Mouse (Mus musculus): ENCODE data around the gene 4933415A04Rik. TPM values are rescaled to one million over a fixed set of nuclear protein-coding genes. Genes with fewer than 3 reads are reported as not detected.
A peak's percentile ranks its signal among the peaks of the same experiment; 100 is the strongest.

Gene 4933415A04Rik
- polyA plus RNA-seq, 1 experiment from 2014 or later, result 3.3 TPM

- Histone ChIP-seq H3K4me1 (replicated peaks; ENCODE audit: control insufficient read depth, insufficient read depth, low read length) (peaks cover 21% of the 10 kb centered on the region), H3K9me3 (ENCODE audit: control insufficient read depth, low read length) (no peaks in the 10 kb centered on the region), H3K4me3 (replicated peaks; ENCODE audit: low read length) (no peak overlapping the region), H3K27me3 (replicated peaks; ENCODE audit: control insufficient read depth, insufficient read depth, low read length) (no peaks in the 10 kb centered on the region), H3K27ac (ENCODE audit: low read length) (peak overlapping the region; percentile 60), H3K4me2 (ENCODE audit: low read length) (no peak overlapping the region), H3K9ac (replicated peaks; ENCODE audit: low read depth, low read length) (no peak overlapping the region), H3K36me3 (ENCODE audit: control insufficient read depth, insufficient read depth) (no peaks in the 10 kb centered on the region)
- 41% methylated on average over 12 of the region's 12 CpGs for WGBS
- ATAC-seq, result no peak
These were observed 38.0 kb upstream of the 4933415A04Rik start for GRCm38 (mm10) chr11:43548657-43549435.

GRCm38 (mm10) chr11:43549701-43550100 is 37.1 kb upstream of the 4933415A04Rik start:
- H3K9me3 ChIP-seq (ENCODE audit: control insufficient read depth, low read length), result no peaks in the 10 kb centered on the region
- no peak for ATAC-seq
- WGBS, result 46% methylated on average over 11 of the region's 11 CpGs
- H3K36me3 ChIP-seq (ENCODE audit: control insufficient read depth, insufficient read depth), result no peaks in the 10 kb centered on the region
- H3K4me3 ChIP-seq (replicated peaks; ENCODE audit: low read length), result no peak overlapping the region
- H3K27me3 ChIP-seq (replicated peaks; ENCODE audit: control insufficient read depth, insufficient read depth, low read length), result no peaks in the 10 kb centered on the region
- H3K4me2 ChIP-seq (ENCODE audit: low read length), result no peak overlapping the region
- no peak overlapping the region for H3K27ac ChIP-seq (ENCODE audit: low read length)
- no peak overlapping the region for H3K9ac ChIP-seq (replicated peaks; ENCODE audit: low read depth, low read length)
- peaks cover 21% of the 10 kb centered on the region for H3K4me1 ChIP-seq (replicated peaks; ENCODE audit: control insufficient read depth, insufficient read depth, low read length)

- Histone ChIP-seq H3K27me3 (replicated peaks; ENCODE audit: control insufficient read depth, insufficient read depth, low read length) (no peaks in the 10 kb centered on the region), H3K9me3 (ENCODE audit: control insufficient read depth, low read length) (no peaks in the 10 kb centered on the region), H3K9ac (replicated peaks; ENCODE audit: low read depth, low read length) (no peak overlapping the region), H3K4me3 (replicated peaks; ENCODE audit: low read length) (no peak overlapping the region), H3K4me1 (replicated peaks; ENCODE audit: control insufficient read depth, insufficient read depth, low read length) (peaks cover 21% of the 10 kb centered on the region), H3K27ac (ENCODE audit: low read length) (no peak overlapping the region), H3K4me2 (ENCODE audit: low read length) (no peak overlapping the region), H3K36me3 (ENCODE audit: control insufficient read depth, insufficient read depth) (no peaks in the 10 kb centered on the region)
- 90% methylated on average over 3 of the region's 3 CpGs for WGBS
- ATAC-seq, result no peak
These were observed 35.1 kb upstream of the 4933415A04Rik start for GRCm38 (mm10) chr11:43551756-43552155.

GRCm38 (mm10) chr11:43552675-43553074 is 34.2 kb upstream of the 4933415A04Rik start:
- no peak for ATAC-seq
- H3K27ac ChIP-seq (ENCODE audit: low read length), result no peak overlapping the region
- no peaks in the 10 kb centered on the region for H3K36me3 ChIP-seq (ENCODE audit: control insufficient read depth, insufficient read depth)
- no peak overlapping the region for H3K9ac ChIP-seq (replicated peaks; ENCODE audit: low read depth, low read length)
- peaks cover 21% of the 10 kb centered on the region for H3K4me1 ChIP-seq (replicated peaks; ENCODE audit: control insufficient read depth, insufficient read depth, low read length)
- no peak overlapping the region for H3K4me2 ChIP-seq (ENCODE audit: low read length)
- H3K27me3 ChIP-seq (replicated peaks; ENCODE audit: control insufficient read depth, insufficient read depth, low read length), result no peaks in the 10 kb centered on the region
- H3K9me3 ChIP-seq (ENCODE audit: control insufficient read depth, low read length), result no peaks in the 10 kb centered on the region
- WGBS, result 85% methylated on average over 6 of the region's 6 CpGs
- H3K4me3 ChIP-seq (replicated peaks; ENCODE audit: low read length), result no peak overlapping the region

GRCm38 (mm10) chr11:43556538-43556937 is 30.3 kb upstream of the 4933415A04Rik start:
- 89% methylated on average over 11 of the region's 11 CpGs for WGBS

GRCm38 (mm10) chr11:43559515-43560292 is 27.1 kb upstream of the 4933415A04Rik start:
- Histone ChIP-seq H3K9ac (replicated peaks; ENCODE audit: low read depth, low read length) (no peak overlapping the region), H3K9me3 (ENCODE audit: control insufficient read depth, low read length) (no peaks in the 10 kb centered on the region), H3K27ac (ENCODE audit: low read length) (no peak overlapping the region), H3K4me3 (replicated peaks; ENCODE audit: low read length) (no peak overlapping the region), H3K4me2 (ENCODE audit: low read length) (no peak overlapping the region), H3K4me1 (replicated peaks; ENCODE audit: control insufficient read depth, insufficient read depth, low read length) (peaks cover 11% of the 10 kb centered on the region), H3K27me3 (replicated peaks; ENCODE audit: control insufficient read depth, insufficient read depth, low read length) (no peaks in the 10 kb centered on the region), H3K36me3 (ENCODE audit: control insufficient read depth, insufficient read depth) (peaks cover 3% of the 10 kb centered on the region; the same call in 1 of the 2 replicates)
- 11% methylated on average over 6 of the region's 6 CpGs for WGBS
- ATAC-seq, result no peak; the same call in 1 of the 2 replicates

More at GRCm38 (mm10) chr11:43556538-43556937, 30.3 kb upstream of the 4933415A04Rik start:
- no peak overlapping the region for H3K27ac ChIP-seq (ENCODE audit: low read length)
- H3K4me2 ChIP-seq (ENCODE audit: low read length), result no peak overlapping the region
- no peaks in the 10 kb centered on the region for H3K4me1 ChIP-seq (replicated peaks; ENCODE audit: control insufficient read depth, insufficient read depth, low read length)
- H3K9me3 ChIP-seq (ENCODE audit: control insufficient read depth, low read length), result no peaks in the 10 kb centered on the region
- H3K27me3 ChIP-seq (replicated peaks; ENCODE audit: control insufficient read depth, insufficient read depth, low read length), result no peaks in the 10 kb centered on the region
- H3K36me3 ChIP-seq (ENCODE audit: control insufficient read depth, insufficient read depth), result peaks cover 3% of the 10 kb centered on the region; the same call in 1 of the 2 replicates
- no peak overlapping the region for H3K9ac ChIP-seq (replicated peaks; ENCODE audit: low read depth, low read length)
- H3K4me3 ChIP-seq (replicated peaks; ENCODE audit: low read length), result no peak overlapping the region
- ATAC-seq, result no peak

GRCm38 (mm10) chr11:43563654-43564244 is 23.1 kb upstream of the 4933415A04Rik start:
- 25% methylated on average over 10 of the region's 10 CpGs for WGBS
- Histone ChIP-seq H3K27ac (ENCODE audit: low read length) (peak overlapping the region; percentile 28; the same call in 1 of the 2 replicates), H3K9me3 (ENCODE audit: control insufficient read depth, low read length) (no peaks in the 10 kb centered on the region), H3K27me3 (replicated peaks; ENCODE audit: control insufficient read depth, insufficient read depth, low read length) (no peaks in the 10 kb centered on the region), H3K9ac (replicated peaks; ENCODE audit: low read depth, low read length) (no peak overlapping the region), H3K36me3 (ENCODE audit: control insufficient read depth, insufficient read depth) (no peaks in the 10 kb centered on the region), H3K4me1 (replicated peaks; ENCODE audit: control insufficient read depth, insufficient read depth, low read length) (peaks cover 17% of the 10 kb centered on the region), H3K4me2 (ENCODE audit: low read length) (no peak overlapping the region; the same call in 1 of the 2 replicates), H3K4me3 (replicated peaks; ENCODE audit: low read length) (no peak overlapping the region)
- ATAC-seq, result peak; percentile 80

GRCm38 (mm10) chr11:43565414-43565813 is 21.4 kb upstream of the 4933415A04Rik start:
- peaks cover 26% of the 10 kb centered on the region for H3K4me1 ChIP-seq (replicated peaks; ENCODE audit: control insufficient read depth, insufficient read depth, low read length)
- H3K36me3 ChIP-seq (ENCODE audit: control insufficient read depth, insufficient read depth), result no peaks in the 10 kb centered on the region
- H3K4me3 ChIP-seq (replicated peaks; ENCODE audit: low read length), result no peak overlapping the region
- 36% methylated on average over 2 of the region's 2 CpGs for WGBS
- no peak overlapping the region for H3K27ac ChIP-seq (ENCODE audit: low read length)
- H3K4me2 ChIP-seq (ENCODE audit: low read length), result no peak overlapping the region
- H3K27me3 ChIP-seq (replicated peaks; ENCODE audit: control insufficient read depth, insufficient read depth, low read length), result no peaks in the 10 kb centered on the region
- H3K9ac ChIP-seq (replicated peaks; ENCODE audit: low read depth, low read length), result no peak overlapping the region
- ATAC-seq, result no peak
- H3K9me3 ChIP-seq (ENCODE audit: control insufficient read depth, low read length), result no peaks in the 10 kb centered on the region

GRCm38 (mm10) chr11:43565852-43566251 is 21.0 kb upstream of the 4933415A04Rik start:
- ATAC-seq, result no peak
- Histone ChIP-seq H3K4me2 (ENCODE audit: low read length) (no peak overlapping the region), H3K4me3 (replicated peaks; ENCODE audit: low read length) (no peak overlapping the region)

More at GRCm38 (mm10) chr11:43565852-43566251, 21.0 kb upstream of the 4933415A04Rik start:
- Histone ChIP-seq H3K9ac (replicated peaks; ENCODE audit: low read depth, low read length) (no peak overlapping the region), H3K9me3 (ENCODE audit: control insufficient read depth, low read length) (no peaks in the 10 kb centered on the region), H3K27ac (ENCODE audit: low read length) (no peak overlapping the region), H3K27me3 (replicated peaks; ENCODE audit: control insufficient read depth, insufficient read depth, low read length) (no peaks in the 10 kb centered on the region), H3K36me3 (ENCODE audit: control insufficient read depth, insufficient read depth) (no peaks in the 10 kb centered on the region), H3K4me1 (replicated peaks; ENCODE audit: control insufficient read depth, insufficient read depth, low read length) (peaks cover 26% of the 10 kb centered on the region)
- WGBS, result 16% methylated on average over 8 of the region's 8 CpGs
